Mouse (Mus musculus) hindbrain, embryonic 14.5 days (tissue): ENCODE data around the gene Ggta1. TPM values are rescaled to one million over a fixed set of nuclear protein-coding genes. Genes with fewer than 3 reads are reported as not detected.

Experiments
- ATAC-seq: fragments of 200-750 bp; cut with Nextera tagmentation; 2 replicates; pipeline ENCODE4 v1.8.0; 2017; ENCODE audit warnings: moderate number of reproducible peaks, mild to moderate bottlenecking, moderate TSS enrichment, moderate library complexity; ENCODE audit not compliant: low FRiP score
- DNase-seq: peaks from one replicate; pipeline ENCODE4 v3.0.0-alpha.2; 2015; ENCODE audit warnings: low spot score
- H3K27ac ChIP-seq: fragments of 300-500 bp; sonication (generic); 2 replicates; pipeline ENCODE4 v1.5.1; 2014; ENCODE audit warnings: mild to moderate bottlenecking, moderate library complexity
- H3K27me3 ChIP-seq: fragments of 300-500 bp; sonication (generic); 2 replicates; pipeline ENCODE4 v1.6.1; 2014; ENCODE audit warnings: mild to moderate bottlenecking, low read length, mixed read lengths; ENCODE audit not compliant: control insufficient read depth, insufficient read depth
- H3K36me3 ChIP-seq: fragments of 300-500 bp; sonication (generic); replicated peaks from 2 replicates; pipeline ENCODE4 v1.6.1; 2014; ENCODE audit not compliant: control insufficient read depth, insufficient read depth
- H3K4me1 ChIP-seq: fragments of 300-500 bp; sonication (generic); replicated peaks from 2 replicates; pipeline ENCODE4 v1.6.1; 2014; ENCODE audit warnings: antibody characterized with exemption, low read length, mixed read lengths; ENCODE audit not compliant: control insufficient read depth, insufficient read depth
- H3K4me2 ChIP-seq: fragments of 300-500 bp; sonication (generic); replicated peaks from 2 replicates; pipeline ENCODE4 v1.6.1; 2014; ENCODE audit warnings: mild to moderate bottlenecking, moderate library complexity
- H3K4me3 ChIP-seq: fragments of 300-500 bp; sonication (generic); replicated peaks from 2 replicates; pipeline ENCODE4 v1.5.1; 2014; ENCODE audit warnings: mild to moderate bottlenecking, low read length
- H3K9ac ChIP-seq: fragments of 300-500 bp; sonication (generic); 2 replicates; pipeline ENCODE4 v1.6.1; 2014
- H3K9me3 ChIP-seq: fragments of 300-500 bp; sonication (generic); 2 replicates; pipeline ENCODE4 v1.6.1; 2016; ENCODE audit warnings: low read length; ENCODE audit not compliant: control insufficient read depth
- WGBS: fragments of 180-500 bp; shearing (Covaris S2); extraction: QIAGEN DNeasy Blood & Tissue Kit; methylation state at CpG from one replicate; pipeline ENCODE4 v1.1.7; 2014; 5-methylcytosine and 5-hydroxymethylcytosine counted together
- polyA plus RNA-seq: library from polyadenylated mRNA; unstranded; fragments of >200 nt; fragmentation: Nextera tagmentation; extraction: Ambion mirVana; gene quantifications from 2 replicates; pipeline ENCODE4 v1.2.1, GENCODE M21; 2014

Gene Ggta1
- polyA plus RNA-seq, 1 experiment from 2014 or later: 8.4 TPM

DNA sequence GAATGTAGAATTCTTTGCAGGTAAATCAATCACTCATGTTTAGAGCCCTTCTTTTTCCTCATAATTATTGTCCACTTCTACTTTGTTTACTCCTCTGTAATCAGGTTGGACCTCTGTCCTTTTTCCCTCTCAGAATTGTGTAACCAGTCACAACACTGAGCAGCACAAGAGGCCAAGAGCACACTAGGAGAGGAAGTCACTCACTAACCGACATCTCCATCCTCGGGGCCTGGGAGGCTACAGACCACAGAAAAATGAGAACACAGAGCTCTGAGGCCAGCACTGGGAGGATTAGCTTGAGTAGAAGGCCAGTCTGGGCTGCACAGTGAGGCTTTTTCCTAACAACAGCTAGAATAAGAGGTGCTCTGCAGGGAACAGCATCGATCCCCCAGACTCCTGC lies 17.0 kb upstream of the Ggta1 start:
- ATAC-seq: no peak
- DNase-seq: no peak
- no peak overlapping the region for H3K4me2 ChIP-seq
- no peak overlapping the region for H3K27ac ChIP-seq
- WGBS: 82% methylated on average over 3 of the region's 3 CpGs
- H3K9ac ChIP-seq: no peak overlapping the region
- H3K4me3 ChIP-seq: no peak overlapping the region
- no peaks in the 10 kb centered on the region for H3K27me3 ChIP-seq
- no peaks in the 10 kb centered on the region for H3K36me3 ChIP-seq
- peaks cover 5% of the 10 kb centered on the region; the same call in 1 of the 2 replicates for H3K4me1 ChIP-seq
- no peaks in the 10 kb centered on the region for H3K9me3 ChIP-seq

DNA sequence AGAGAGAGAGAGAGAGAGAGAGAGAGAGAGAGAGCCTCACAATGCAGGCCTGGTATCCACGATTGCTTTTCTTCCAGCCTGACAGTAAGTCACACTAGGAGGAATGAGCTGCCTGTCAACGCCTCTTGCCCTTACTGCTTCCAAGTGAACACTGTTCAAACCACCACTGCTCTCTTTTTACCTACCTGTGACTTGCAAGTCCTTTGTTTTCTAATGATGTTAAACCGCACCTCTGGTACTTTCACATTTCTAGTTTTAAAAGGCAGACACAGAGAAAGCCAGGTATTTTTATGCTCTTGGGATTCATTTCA lies 15.7 kb upstream of the Ggta1 start:
- no peaks in the 10 kb centered on the region for H3K36me3 ChIP-seq
- 67% methylated on average over 3 of the region's 3 CpGs for WGBS
- ATAC-seq: no peak
- no peak overlapping the region for H3K27ac ChIP-seq
- DNase-seq: no peak
- peaks cover 5% of the 10 kb centered on the region; the same call in 1 of the 2 replicates for H3K4me1 ChIP-seq
- no peak overlapping the region for H3K4me3 ChIP-seq
- no peak overlapping the region for H3K9ac ChIP-seq
- H3K4me2 ChIP-seq: no peak overlapping the region
- no peaks in the 10 kb centered on the region for H3K9me3 ChIP-seq
- no peaks in the 10 kb centered on the region for H3K27me3 ChIP-seq

DNA sequence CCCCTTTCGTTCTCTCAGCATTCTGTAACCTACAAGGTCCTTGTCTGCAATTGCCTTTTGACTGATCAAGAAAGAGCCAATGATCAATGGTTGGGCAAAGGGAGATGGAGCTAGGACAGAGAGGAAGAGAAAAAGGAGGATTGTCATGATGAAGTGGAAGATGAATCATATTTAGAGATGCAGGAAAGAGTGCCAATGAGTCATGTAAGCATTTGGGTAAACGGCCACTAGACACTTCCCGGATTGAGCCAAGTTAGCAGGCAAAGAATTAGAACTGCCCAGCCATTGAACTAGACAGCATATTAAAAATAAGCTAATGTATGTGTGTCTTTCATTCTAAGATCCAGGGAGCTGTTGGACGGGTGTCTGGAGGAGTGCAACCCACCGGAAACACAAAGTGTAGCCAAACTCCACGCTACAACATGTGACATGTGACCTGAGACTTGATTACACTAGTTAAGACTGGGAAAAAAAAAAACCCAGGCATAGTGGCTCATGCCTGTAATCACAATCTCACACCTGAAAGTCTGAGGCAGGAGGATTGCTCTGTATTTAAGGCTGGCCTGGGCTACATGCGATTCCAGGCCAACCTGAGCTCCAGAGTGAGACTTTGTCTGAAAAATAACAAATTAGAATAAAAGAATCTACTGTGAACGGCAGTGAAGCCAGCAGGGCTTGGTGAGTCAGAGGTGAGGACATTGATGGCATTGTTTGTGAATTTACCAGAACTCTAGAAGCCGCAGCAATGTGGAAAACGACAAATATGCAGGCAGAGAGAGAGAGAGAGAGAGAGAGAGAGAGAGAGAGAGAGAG lies 15.2 kb upstream of the Ggta1 start:
- no peaks in the 10 kb centered on the region for H3K9me3 ChIP-seq
- H3K36me3 ChIP-seq: no peaks in the 10 kb centered on the region
- H3K4me2 ChIP-seq: no peak overlapping the region
- peaks cover 5% of the 10 kb centered on the region; the same call in 1 of the 2 replicates for H3K4me1 ChIP-seq
- H3K9ac ChIP-seq: no peak overlapping the region
- ATAC-seq (no peak), DNase-seq (no peak)
- no peak overlapping the region for H3K27ac ChIP-seq
- WGBS: 83% methylated on average over 10 of the region's 10 CpGs
- H3K4me3 ChIP-seq: no peak overlapping the region
- no peaks in the 10 kb centered on the region for H3K27me3 ChIP-seq

DNA sequence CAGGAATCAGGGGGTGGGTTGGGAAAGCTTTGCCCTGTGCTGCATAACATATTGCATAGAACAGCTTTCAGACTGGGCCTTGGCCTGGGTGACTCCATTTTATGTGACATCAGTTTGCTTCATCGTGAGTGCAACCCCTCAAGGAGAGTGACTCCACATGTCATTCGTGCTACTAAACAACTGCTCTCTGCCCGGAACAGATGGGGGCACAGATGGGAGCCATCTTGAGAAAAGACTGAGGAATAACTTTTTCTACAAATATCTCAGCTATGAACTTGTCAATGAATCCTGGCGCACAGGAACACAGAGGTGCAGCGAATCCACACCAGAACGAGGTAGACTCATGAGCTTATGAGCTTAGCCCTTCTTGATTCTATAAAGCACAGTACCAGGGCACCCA lies 14.3 kb upstream of the Ggta1 start:
- whole genome bisulfite sequencing: 92% methylated on average over 6 of the region's 6 CpGs
- peaks cover 5% of the 10 kb centered on the region; the same call in 1 of the 2 replicates for H3K4me1 ChIP-seq
- H3K9ac ChIP-seq: no peak overlapping the region
- no peak overlapping the region for H3K4me3 ChIP-seq
- DNase-seq (no peak), ATAC-seq (no peak)
- H3K27me3 ChIP-seq: no peaks in the 10 kb centered on the region
- no peaks in the 10 kb centered on the region for H3K9me3 ChIP-seq
- H3K36me3 ChIP-seq: no peaks in the 10 kb centered on the region
- H3K27ac ChIP-seq: no peak overlapping the region
- H3K4me2 ChIP-seq: no peak overlapping the region

DNA sequence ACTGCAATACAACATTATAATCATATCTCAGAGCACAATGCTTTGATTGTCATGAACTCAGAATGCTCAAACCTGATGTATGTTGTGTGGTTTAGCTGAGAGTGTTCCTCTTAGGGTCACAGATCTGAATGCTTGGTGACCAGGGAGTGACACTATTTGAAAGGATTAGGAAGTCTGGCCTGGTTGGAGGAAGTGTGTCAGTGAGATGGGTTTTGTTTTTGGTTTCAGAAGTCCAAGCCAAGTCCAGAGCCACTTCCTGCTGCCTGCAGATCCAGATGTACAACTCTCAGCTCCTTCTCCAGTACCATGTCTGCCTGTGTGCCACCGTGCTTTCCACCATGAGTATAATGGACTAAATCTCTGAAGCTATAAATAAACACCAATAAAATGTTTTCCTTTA lies 11.9 kb upstream of the Ggta1 start:
- DNase-seq: no peak
- H3K27me3 ChIP-seq: no peaks in the 10 kb centered on the region
- ATAC-seq: no peak
- no peaks in the 10 kb centered on the region for H3K4me1 ChIP-seq
- no peak overlapping the region for H3K27ac ChIP-seq
- H3K9me3 ChIP-seq: no peaks in the 10 kb centered on the region
- no peak overlapping the region for H3K9ac ChIP-seq
- no peak overlapping the region for H3K4me2 ChIP-seq
- 88% methylated on average over 1 of the region's 1 CpGs for WGBS
- H3K36me3 ChIP-seq: no peaks in the 10 kb centered on the region
- H3K4me3 ChIP-seq: no peak overlapping the region

DNA sequence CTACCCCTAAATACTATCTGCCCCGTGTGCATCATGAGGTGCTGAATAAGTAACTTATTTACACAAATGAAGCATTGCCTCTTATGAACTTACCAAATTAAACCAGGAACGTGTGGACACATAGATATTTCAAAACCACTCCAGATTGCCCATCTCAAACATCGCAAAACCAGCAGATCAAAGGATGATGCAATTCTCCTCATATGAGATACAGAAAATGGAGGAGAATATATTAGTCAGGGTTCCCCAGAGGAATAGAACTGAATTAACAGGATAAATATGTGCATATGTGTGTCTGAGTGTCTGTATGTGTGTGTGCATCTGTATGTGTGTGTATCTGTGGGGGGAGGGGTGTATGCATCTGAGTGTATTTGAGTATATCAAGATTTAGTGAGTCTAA lies 6.2 kb upstream of the Ggta1 start:
- WGBS: 76% methylated on average over 3 of the region's 3 CpGs
- H3K4me3 ChIP-seq: no peak overlapping the region
- no peaks in the 10 kb centered on the region for H3K9me3 ChIP-seq
- H3K4me2 ChIP-seq: no peak overlapping the region
- DNase-seq: no peak
- no peaks in the 10 kb centered on the region for H3K4me1 ChIP-seq
- ATAC-seq: no peak
- no peak overlapping the region for H3K27ac ChIP-seq
- no peaks in the 10 kb centered on the region for H3K36me3 ChIP-seq
- H3K9ac ChIP-seq: no peak overlapping the region
- no peaks in the 10 kb centered on the region for H3K27me3 ChIP-seq

DNA sequence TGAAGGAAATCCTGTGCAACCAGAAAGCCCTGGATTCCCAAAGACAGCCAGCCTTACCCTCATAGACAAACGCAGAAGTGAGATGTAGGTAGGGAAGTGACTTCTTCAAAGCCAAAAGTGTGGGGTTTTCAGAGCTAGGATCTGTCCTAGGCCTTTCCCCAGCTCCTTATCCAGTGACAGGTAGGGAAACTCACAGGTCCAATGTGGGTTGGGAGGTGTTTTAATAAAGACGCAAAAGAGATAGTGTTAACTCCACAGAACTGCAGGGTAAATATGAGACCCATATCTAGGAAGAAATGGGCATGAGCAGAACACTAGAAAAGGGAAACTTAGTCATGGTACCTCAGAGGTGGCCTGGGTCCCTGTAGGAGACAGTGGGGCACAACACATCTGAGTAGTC lies 5.2 kb upstream of the Ggta1 start:
- WGBS: 85% methylated on average over 2 of the region's 2 CpGs
- no peaks in the 10 kb centered on the region for H3K36me3 ChIP-seq
- no peak overlapping the region for H3K4me3 ChIP-seq
- no peak overlapping the region for H3K9ac ChIP-seq
- H3K9me3 ChIP-seq: no peaks in the 10 kb centered on the region
- H3K27me3 ChIP-seq: no peaks in the 10 kb centered on the region
- ATAC-seq: no peak
- no peak overlapping the region for H3K27ac ChIP-seq
- no peak for DNase-seq
- H3K4me2 ChIP-seq: no peak overlapping the region
- no peaks in the 10 kb centered on the region for H3K4me1 ChIP-seq

DNA sequence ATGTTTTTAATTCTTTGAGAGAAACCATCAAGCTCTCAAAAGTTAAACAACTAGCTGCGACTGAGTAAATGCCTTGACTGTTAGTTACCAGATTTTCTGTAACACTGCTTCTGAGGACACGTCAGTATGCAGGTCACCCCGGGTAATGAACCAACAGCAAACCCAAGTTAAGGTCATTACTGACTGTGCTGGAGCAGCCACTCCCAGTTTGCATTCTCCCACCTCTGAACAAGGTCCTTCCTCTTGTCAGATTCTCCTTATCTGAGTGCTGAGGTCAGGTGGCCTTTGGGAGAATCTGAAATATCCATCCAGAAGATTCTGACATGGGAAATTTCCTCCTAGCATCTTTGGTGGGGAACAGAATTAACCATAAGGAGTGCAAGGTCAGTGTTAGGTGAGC lies 4.8 kb upstream of the Ggta1 start:
- Histone ChIP-seq H3K27me3 (peaks cover 1% of the 10 kb centered on the region; the same call in 1 of the 2 replicates), H3K4me1 (peaks cover 2% of the 10 kb centered on the region; the same call in 1 of the 2 replicates)
- no peak for ATAC-seq

DNA sequence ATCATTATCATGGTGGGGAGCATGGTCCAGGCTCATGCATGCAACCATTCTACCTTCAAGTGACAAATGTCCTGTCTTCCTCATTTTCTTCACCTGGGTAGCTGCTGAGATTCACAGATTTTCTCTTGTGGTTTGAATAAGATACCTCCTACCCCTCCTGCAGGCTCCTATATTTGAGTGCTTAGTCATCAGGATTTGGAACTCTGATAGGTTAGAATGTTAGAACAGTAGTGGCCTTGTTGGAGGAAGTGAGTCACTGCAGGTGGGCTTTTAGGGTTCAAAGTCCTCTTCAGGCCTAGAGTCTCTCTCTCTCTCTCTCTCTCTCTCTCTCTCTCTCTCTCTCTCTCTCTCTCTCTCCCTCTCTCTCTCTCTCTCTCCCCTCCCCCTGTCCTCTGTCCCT lies 2.6 kb upstream of the Ggta1 start:
- no peak overlapping the region for H3K4me3 ChIP-seq
- H3K4me2 ChIP-seq: no peak overlapping the region
- H3K36me3 ChIP-seq: no peaks in the 10 kb centered on the region
- no peak overlapping the region for H3K27ac ChIP-seq
- peaks cover 17% of the 10 kb centered on the region for H3K27me3 ChIP-seq
- no peak for ATAC-seq
- no peak overlapping the region for H3K9ac ChIP-seq
- no peak for DNase-seq
- H3K9me3 ChIP-seq: no peaks in the 10 kb centered on the region
- H3K4me1 ChIP-seq: peaks cover 10% of the 10 kb centered on the region; the same call in 1 of the 2 replicates

More for the DNA sequence above, 4.8 kb upstream of the Ggta1 start:
- no peak overlapping the region for H3K9ac ChIP-seq
- H3K9me3 ChIP-seq: no peaks in the 10 kb centered on the region
- H3K27ac ChIP-seq: no peak overlapping the region
- no peaks in the 10 kb centered on the region for H3K36me3 ChIP-seq
- WGBS: 86% methylated on average over 3 of the region's 3 CpGs
- no peak for DNase-seq
- H3K4me3 ChIP-seq: no peak overlapping the region
- no peak overlapping the region for H3K4me2 ChIP-seq

DNA sequence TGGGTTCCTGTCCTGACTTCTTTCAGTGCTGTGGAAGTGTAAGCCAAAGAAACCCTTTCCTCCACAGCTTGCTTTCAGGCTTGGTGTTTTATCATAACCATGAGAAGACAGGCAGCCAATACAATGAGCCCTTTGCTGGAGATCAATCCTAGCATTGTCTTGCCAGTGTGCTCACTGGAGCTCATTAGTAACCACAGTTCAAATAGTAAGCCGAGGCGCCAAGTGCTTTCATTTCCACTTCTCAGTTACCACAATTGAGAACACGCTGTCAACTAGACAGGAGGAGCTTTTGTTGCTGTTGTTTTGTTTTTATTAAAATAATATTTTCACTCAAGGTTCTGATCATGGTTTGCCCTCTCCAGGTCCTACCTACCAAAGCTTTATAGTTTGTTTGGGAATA lies 1.5 kb upstream of the Ggta1 start:
- ATAC-seq: no peak
- no peak overlapping the region for H3K27ac ChIP-seq
- 42% methylated on average over 3 of the region's 3 CpGs for WGBS

More for the DNA sequence above, 1.5 kb upstream of the Ggta1 start:
- Histone ChIP-seq H3K4me1 (peaks cover 10% of the 10 kb centered on the region; the same call in 1 of the 2 replicates), H3K4me3 (no peak overlapping the region), H3K4me2 (no peak overlapping the region), H3K9ac (no peak overlapping the region), H3K27me3 (peaks cover 21% of the 10 kb centered on the region), H3K9me3 (no peaks in the 10 kb centered on the region), H3K36me3 (no peaks in the 10 kb centered on the region)
- DNase-seq: no peak
